Mouse (Mus musculus): ENCODE data around the gene Acp2. TPM values are rescaled to one million over a fixed set of nuclear protein-coding genes. Genes with fewer than 3 reads are reported as not detected.
"Not testable (repeated sequence)": the region's sequence is repeated elsewhere in the genome, so short reads cannot be mapped to it uniquely, and the experiment has no call there.

Acp2 gene
- total and polyA plus RNA-seq, 2 experiments from 2014 or later = 11.8 to 20.3 TPM

GRCm38 (mm10) chr2:91236601-91237510, 34.2 kb downstream of the Acp2 start, which contains the start of gene Ddb2:
Gene Ddb2 (minus strand): TSS chr2:91236982.
- Histone ChIP-seq H3K9me3 (replicated peaks; ENCODE audit: control insufficient read depth, low read length) (no peaks in the 10 kb centered on the region), H3K4me2 (ENCODE audit: low read depth, low read length) (peak within 1 kb of the TSS; percentile 72), H3K9ac (replicated peaks; ENCODE audit: low read depth, low read length) (peak within 1 kb of the TSS; percentile 54), H3K36me3 (replicated peaks; ENCODE audit: control insufficient read depth, insufficient read depth, low read length) (0 out of 2 replicates have a peak, but pooled peaks cover 5% of the 10 kb centered on the region), H3K4me3 (ENCODE audit: low read depth, low read length) (peak within 1 kb of the TSS; percentile 53), H3K4me1 (ENCODE audit: control insufficient read depth, insufficient read depth) (no peaks in the 10 kb centered on the region), H3K27ac (ENCODE audit: low read depth) (peak within 1 kb of the TSS; percentile 89), H3K27me3 (ENCODE audit: control insufficient read depth, insufficient read depth, low read length) (no peaks in the 10 kb centered on the region)
- TF ChIP-seq EP300 (IDR thresholded peaks at IDR 0.05; ENCODE audit: low read depth) (peak; percentile 70; the same call in 1 of the 2 replicates), CTCF (IDR thresholded peaks at IDR 0.05; ENCODE audit: low read depth) (no peak; the same call in 1 of the 2 replicates)
- peak; percentile 97 for DNase-seq (ENCODE audit: low spot score)
- under 1% methylated on average over 48 of the region's 48 CpGs for WGBS
- peak; percentile 99 for ATAC-seq (ENCODE audit: insufficient read depth, low read depth)

- peak overlapping the region; percentile 72 for H3K4me2 ChIP-seq (ENCODE audit: low read depth, low read length)
- peak; percentile 14; the same call in 1 of the 2 replicates for TF ChIP-seq CTCF (IDR thresholded peaks at IDR 0.05; ENCODE audit: low read depth)
- not testable (repeated sequence) for H3K9me3 ChIP-seq (replicated peaks; ENCODE audit: control insufficient read depth, low read length); H3K9ac ChIP-seq (replicated peaks; ENCODE audit: low read depth, low read length); H3K27me3 ChIP-seq (ENCODE audit: control insufficient read depth, insufficient read depth, low read length); H3K4me1 ChIP-seq (ENCODE audit: control insufficient read depth, insufficient read depth); H3K36me3 ChIP-seq (replicated peaks; ENCODE audit: control insufficient read depth, insufficient read depth, low read length); DNase-seq (ENCODE audit: low spot score)
- peak overlapping the region; percentile 89 for H3K27ac ChIP-seq (ENCODE audit: low read depth)
- 23% methylated on average over 4 of the region's 4 CpGs for WGBS
- peak overlapping the region; percentile 53 for H3K4me3 ChIP-seq (ENCODE audit: low read depth, low read length)
- ATAC-seq (ENCODE audit: insufficient read depth, low read depth) = peak; percentile 32
Measured at GRCm38 (mm10) chr2:91237511-91238080, 34.9 kb downstream of the Acp2 start.

GRCm38 (mm10) chr2:91242547-91242946, 39.9 kb downstream of the Acp2 start:
- Histone ChIP-seq H3K4me1 (ENCODE audit: control insufficient read depth, insufficient read depth) (no peaks in the 10 kb centered on the region), H3K27me3 (ENCODE audit: control insufficient read depth, insufficient read depth, low read length) (no peaks in the 10 kb centered on the region), H3K4me2 (ENCODE audit: low read depth, low read length) (no peak overlapping the region), H3K9me3 (replicated peaks; ENCODE audit: control insufficient read depth, low read length) (no peaks in the 10 kb centered on the region), H3K27ac (ENCODE audit: low read depth) (no peak overlapping the region), H3K36me3 (replicated peaks; ENCODE audit: control insufficient read depth, insufficient read depth, low read length) (no peaks in the 10 kb centered on the region), H3K9ac (replicated peaks; ENCODE audit: low read depth, low read length) (no peak overlapping the region), H3K4me3 (ENCODE audit: low read depth, low read length) (no peak overlapping the region)
- WGBS = 68% methylated on average over 5 of the region's 5 CpGs
- TF ChIP-seq EP300 (IDR thresholded peaks at IDR 0.05; ENCODE audit: low read depth) (no peak), CTCF (IDR thresholded peaks at IDR 0.05; ENCODE audit: low read depth) (no peak)
- ATAC-seq (ENCODE audit: insufficient read depth, low read depth) (no peak), DNase-seq (ENCODE audit: low spot score) (no peak)

GRCm38 (mm10) chr2:91243416-91243815, 40.7 kb downstream of the Acp2 start:
- Histone ChIP-seq H3K4me1 (ENCODE audit: control insufficient read depth, insufficient read depth) (no peaks in the 10 kb centered on the region), H3K4me3 (ENCODE audit: low read depth, low read length) (no peak overlapping the region), H3K9ac (replicated peaks; ENCODE audit: low read depth, low read length) (no peak overlapping the region), H3K36me3 (replicated peaks; ENCODE audit: control insufficient read depth, insufficient read depth, low read length) (no peaks in the 10 kb centered on the region), H3K9me3 (replicated peaks; ENCODE audit: control insufficient read depth, low read length) (no peaks in the 10 kb centered on the region), H3K27me3 (ENCODE audit: control insufficient read depth, insufficient read depth, low read length) (no peaks in the 10 kb centered on the region), H3K27ac (ENCODE audit: low read depth) (no peak overlapping the region), H3K4me2 (ENCODE audit: low read depth, low read length) (no peak overlapping the region)
- DNase-seq (ENCODE audit: low spot score) = no peak
- TF ChIP-seq CTCF (IDR thresholded peaks at IDR 0.05; ENCODE audit: low read depth) (no peak), EP300 (IDR thresholded peaks at IDR 0.05; ENCODE audit: low read depth) (no peak)
- ATAC-seq (ENCODE audit: insufficient read depth, low read depth) = no peak
- WGBS = 62% methylated on average over 3 of the region's 3 CpGs

GRCm38 (mm10) chr2:91244557-91245228, 42.0 kb downstream of the Acp2 start:
- Histone ChIP-seq H3K4me1 (ENCODE audit: control insufficient read depth, insufficient read depth) (no peaks in the 10 kb centered on the region), H3K27me3 (ENCODE audit: control insufficient read depth, insufficient read depth, low read length) (no peaks in the 10 kb centered on the region), H3K9ac (replicated peaks; ENCODE audit: low read depth, low read length) (no peak overlapping the region), H3K4me3 (ENCODE audit: low read depth, low read length) (no peak overlapping the region), H3K9me3 (replicated peaks; ENCODE audit: control insufficient read depth, low read length) (no peaks in the 10 kb centered on the region), H3K36me3 (replicated peaks; ENCODE audit: control insufficient read depth, insufficient read depth, low read length) (no peaks in the 10 kb centered on the region), H3K4me2 (ENCODE audit: low read depth, low read length) (no peak overlapping the region), H3K27ac (ENCODE audit: low read depth) (no peak overlapping the region)
- ATAC-seq (ENCODE audit: insufficient read depth, low read depth) (no peak), DNase-seq (ENCODE audit: low spot score) (no peak)
- WGBS = 70% methylated on average over 5 of the region's 5 CpGs
- TF ChIP-seq CTCF (IDR thresholded peaks at IDR 0.05; ENCODE audit: low read depth) (no peak), EP300 (IDR thresholded peaks at IDR 0.05; ENCODE audit: low read depth) (no peak)

All from heart, postnatal 0 days (tissue).